Mouse (Mus musculus) olfactory bulb, adult 2 months (tissue): ENCODE data around the gene Dnajb13.

Source experiments
- CTCF ChIP-seq: fragments of 200-500 bp; IDR thresholded peaks from 2 replicates; pipeline ENCODE4 v1.5.1; 2012; ENCODE audit warnings: low read depth, mild to moderate bottlenecking, low read length, moderate library complexity; ENCODE audit not compliant: insufficient read depth
- POLR2A ChIP-seq: fragments of 200-500 bp; IDR thresholded peaks from 2 replicates; pipeline ENCODE4 v1.6.1; 2012; ENCODE audit warnings: mild to moderate bottlenecking, low read depth, low read length, moderate library complexity; ENCODE audit not compliant: insufficient read depth

- TF ChIP-seq POLR2A: no peak
- TF ChIP-seq CTCF: no peak
These were observed 43.9 kb downstream of the Dnajb13 start for GRCm38 (mm10) chr7:100470796-100471406.
